Mouse (Mus musculus): ENCODE measurements around the gene Magi1.
"Not testable (repeated sequence)": the region's sequence is repeated elsewhere in the genome, so short reads cannot be mapped to it uniquely, and the experiment has no call there.

The Magi1 gene

DNA sequence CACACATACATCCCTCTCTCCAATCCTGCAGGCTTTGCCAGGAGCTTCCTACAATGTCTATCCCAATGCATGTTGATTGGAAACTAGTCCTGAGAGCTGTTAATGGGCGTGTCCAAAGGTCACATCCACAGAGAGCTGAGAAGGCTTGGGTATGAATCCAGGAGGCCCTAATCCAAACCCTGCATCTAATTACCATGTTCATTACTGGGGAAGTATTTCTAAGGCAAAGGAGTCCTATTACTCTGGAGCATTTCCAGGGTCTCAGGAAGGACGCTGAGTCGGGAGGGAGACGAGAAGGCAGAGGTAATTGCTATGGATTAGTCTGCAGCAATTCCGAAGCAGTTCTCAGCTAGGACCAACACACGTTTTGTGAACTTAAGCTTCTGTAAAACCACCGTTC lies 240.3 kb downstream of the Magi1 start:
- no peak for DNase-seq

DNA sequence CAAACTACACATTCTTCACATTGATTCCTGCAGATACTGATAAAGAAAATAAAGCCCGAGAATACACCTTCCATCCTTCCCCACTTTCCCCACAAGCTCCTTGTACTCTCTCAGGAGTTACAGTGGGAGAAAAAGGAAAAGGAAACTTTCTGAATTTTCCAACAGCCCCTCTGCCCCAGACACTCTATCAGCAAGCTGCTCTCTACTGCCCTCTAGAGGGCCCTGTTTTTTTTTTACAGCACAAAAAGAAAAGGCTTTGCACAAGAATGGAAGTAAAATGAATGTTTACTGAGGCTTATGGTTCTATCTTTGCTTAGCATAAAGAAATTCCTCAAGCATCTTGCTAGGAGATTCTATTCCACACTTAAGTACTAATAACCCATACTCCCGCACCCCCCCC lies 243.6 kb downstream of the Magi1 start:
- DNase-seq = peak; percentile 45

DNA sequence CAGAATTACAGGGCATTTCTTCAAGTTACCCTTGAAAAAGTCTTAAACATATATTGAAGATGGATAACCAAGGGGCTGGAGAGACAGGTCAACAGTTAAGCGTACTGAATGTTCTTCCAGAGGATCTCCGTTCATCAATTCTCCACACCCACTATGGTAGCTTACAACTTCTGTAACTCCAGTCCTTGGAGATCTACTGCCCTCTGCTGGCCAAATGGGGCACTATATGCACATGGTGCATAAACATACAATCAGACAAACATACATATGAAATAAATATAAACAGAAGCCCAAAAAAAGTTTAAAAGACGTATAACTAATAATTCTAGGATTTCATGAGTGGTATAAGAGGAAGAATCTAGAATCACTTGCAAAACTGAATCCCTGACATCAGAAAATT lies 244.8 kb downstream of the Magi1 start:
- peak; percentile 16 for DNase-seq

DNA sequence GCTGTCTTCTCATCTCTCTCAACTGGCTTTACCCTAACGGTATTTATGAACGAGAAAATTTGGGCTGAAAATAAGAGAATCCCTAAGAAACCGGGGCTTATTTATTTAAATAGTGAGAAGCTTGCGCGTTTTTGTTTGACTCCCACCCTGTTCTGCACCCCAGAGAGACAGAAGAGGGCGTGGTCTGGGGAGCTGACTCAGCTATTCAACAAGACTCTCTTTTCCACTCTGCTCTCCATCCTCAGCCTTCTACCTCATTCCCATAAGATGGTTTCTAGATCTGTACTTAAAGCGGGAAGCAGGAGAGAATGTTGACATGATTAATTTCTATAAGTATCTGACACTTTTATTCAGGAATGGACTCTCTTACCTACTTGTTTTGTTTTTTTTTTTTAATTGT lies 247.2 kb downstream of the Magi1 start:
- DNase-seq = no peak

DNA sequence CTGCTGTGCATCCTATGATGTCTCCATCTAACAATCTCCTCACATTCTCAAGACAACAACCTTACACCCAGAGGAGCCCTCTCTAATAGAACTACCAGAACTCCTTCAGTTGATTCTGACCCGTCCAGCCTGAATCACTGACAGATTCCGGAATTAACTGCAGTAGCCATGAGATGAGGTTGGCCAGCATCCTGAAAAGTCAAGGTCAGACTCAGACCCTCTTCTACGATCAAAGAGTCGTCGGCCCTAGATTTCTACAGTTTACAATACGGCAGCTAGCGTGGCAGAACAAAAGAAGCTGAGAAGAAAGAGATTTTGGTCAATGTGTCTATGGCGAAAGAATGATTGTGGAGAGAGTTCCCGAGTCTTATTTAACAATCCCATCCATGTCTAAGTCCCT lies 257.4 kb downstream of the Magi1 start:
- no peak for DNase-seq

DNA sequence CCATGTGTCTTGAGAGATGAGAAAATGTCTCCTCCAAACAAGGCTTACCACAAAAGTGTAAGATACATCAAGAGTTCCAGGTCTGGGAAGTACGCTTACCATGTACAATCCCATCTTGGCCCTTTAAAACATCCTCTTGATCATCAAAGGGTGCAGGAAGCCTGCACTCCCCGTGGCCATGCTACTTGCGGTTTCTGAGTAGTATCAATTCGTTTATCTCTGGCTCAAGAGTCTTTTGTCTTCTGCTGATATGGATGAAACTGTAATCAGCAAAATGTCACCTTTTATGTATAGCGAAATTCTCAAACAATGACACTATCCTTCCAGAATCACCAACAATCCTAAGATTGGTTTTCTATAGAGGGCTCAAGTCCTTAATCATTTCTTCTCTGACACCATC lies 261.3 kb downstream of the Magi1 start:
- no peak for DNase-seq

DNA sequence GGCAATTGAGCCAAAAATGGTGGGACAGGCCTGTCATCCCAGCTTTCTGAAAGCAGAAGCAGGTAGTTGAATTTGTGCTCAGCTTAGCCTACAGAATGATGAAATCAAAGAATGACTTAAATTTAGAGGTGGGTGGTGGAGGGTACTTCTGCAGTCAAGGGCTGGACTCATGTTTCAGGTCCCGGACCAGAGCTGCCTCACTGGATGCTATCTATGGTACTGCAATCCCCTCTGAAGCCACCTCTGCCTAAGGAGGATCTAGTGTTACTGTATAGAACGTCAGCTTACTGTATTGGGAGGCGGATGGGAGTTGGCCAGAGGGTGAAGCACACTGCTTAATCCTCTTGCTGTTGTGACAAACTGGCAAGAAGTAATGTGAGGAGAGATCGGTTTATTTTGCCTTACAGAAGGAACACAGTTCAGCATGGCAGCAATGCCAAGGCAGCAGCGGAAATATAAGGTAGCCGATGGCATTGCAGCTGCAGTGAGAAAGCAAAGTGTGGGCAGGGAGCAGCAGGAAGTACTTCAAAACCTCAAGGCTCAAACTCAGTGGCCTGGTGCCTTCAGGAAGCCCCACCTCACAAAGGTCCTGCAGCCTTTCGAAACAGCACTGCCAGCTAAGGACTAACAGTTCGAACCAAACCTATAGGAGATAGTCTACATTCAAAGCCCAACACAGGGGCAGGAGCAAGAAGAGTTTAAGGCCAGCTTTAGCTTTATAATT lies 262.3 kb downstream of the Magi1 start:
- DNase-seq = no peak

DNA sequence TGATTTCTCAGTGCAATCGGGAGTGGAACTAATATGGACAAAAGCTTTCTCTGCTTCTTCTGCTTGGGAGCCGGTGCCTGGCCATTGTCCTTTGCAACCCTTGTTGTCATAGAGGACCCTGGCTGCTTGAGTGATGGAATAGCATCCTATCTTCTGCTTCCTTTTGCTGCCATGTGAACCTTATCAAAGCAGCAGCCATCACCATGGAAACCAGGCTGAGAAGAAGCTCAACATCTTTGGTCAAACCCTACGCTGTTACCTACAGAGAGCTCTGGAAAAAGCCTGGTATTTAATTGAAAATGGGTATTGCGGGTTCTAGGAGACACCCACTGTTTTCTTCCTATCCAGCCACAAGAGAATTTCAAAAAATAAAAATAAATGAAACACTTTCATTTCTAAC lies 263.2 kb downstream of the Magi1 start:
- DNase-seq = no peak

DNA sequence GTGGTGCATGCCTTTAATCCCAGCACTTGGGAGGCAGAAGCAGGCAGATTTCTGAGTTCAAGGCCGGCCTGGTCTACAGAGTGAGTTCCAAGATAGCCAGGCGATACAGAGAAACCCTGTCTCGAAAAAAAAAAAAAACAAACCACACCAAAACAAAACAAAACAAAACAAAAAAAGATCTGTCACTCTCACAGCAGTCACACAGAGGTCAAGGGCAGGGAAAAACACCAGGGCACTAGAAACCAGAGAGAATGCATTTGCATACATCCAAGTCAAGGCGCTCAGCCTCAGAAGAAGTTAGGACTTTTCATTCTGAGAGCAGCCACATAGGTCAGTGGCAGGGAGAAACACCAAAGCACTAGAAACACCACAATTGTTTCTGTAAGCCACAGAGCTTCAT lies 263.8 kb downstream of the Magi1 start:
- no peak for DNase-seq

DNA sequence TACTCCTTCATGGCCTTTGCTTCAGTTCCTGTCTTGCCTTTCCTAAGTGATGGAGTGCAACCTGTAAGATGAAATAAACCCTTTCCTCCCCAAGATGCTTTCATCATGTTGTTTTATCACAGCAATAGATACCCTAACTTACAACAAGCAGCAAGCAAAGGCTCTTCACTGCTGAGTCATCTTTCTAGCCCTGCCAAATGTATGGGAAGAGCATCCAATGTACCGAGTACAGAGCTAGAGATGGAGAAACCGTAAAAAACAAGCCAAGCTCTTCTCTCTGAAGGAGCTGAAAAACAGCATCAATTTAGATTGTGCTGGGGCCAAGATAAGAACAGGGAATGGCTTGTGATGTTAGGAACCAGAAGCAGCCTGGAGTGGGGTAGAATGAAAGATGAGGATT lies 270.0 kb downstream of the Magi1 start:
- no peak for DNase-seq

DNA sequence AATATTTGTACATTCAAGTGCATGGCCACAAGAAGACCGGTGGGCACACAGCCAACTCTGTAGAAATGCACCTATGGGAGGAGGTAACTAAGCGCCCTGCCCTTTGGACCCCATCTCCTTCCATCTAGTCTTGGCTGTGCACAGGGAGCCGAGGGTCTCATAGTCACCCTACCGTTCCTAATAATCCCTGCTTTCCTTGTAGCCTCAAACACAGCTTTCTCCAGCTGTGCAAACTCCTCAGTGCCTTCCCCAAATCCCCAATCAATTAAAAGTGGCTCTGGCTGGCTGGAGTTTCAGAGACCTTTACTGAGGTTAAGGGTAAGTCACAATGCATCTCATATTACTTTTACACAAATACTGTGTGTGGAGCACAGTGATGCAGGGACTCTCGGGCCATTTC lies 271.8 kb downstream of the Magi1 start:
- DNase-seq = no peak

DNA sequence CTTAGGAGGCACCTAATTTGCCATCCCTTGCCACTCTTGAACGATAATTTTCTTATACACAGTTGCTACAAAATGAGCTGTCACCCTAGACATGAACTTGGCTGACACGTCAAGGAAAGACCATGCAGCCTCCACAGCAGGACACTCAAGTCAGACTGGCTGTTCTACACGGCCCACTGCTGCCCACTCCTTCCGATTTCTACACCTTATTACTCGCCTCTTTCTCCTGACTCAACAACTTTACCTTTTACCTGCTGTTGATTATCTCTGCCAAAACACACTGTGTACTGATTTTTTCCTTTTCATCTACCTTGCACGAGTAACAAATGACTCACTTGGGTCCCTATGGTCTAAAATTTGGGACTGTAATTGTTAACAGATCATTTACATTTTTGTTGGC lies 272.2 kb downstream of the Magi1 start:
- no peak for DNase-seq

DNA sequence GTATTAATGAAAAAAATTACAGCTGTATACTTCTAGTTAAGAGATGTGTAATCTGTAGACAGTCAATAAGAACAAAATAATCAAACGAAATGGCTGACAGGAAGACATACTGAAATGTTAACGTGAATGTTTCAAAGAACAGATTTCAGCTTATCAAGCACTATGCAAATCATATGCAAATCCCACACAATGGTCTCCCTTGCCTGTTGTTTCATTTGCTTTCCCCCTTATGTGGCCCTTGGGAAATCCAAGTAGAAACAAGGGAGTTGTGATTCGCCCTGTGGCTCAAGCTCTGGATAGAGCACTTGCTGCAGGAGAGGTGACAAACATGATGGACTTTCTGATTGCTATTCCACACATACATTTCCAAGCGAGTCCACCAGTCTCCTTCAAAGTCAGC lies 275.1 kb downstream of the Magi1 start:
- DNase-seq = no peak

DNA sequence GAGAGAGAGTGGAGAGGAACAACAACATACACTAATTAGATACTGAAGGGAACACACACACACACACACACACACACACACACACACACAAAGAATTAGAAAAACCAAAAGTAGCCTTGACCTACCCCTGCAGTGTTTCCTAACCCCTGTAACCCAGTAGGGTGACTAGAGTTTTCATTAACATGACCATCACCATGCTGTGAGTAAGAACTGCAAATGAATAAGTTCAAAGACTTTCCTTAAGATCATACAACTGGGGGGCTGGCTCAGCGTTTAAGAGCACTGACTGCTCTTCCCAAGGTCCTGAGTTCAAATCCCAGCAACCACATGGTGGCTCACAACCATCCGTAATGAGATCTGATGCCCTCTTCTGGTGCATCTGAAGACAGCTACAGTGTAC lies 280.1 kb downstream of the Magi1 start:
- DNase-seq = not testable (repeated sequence)

DNA sequence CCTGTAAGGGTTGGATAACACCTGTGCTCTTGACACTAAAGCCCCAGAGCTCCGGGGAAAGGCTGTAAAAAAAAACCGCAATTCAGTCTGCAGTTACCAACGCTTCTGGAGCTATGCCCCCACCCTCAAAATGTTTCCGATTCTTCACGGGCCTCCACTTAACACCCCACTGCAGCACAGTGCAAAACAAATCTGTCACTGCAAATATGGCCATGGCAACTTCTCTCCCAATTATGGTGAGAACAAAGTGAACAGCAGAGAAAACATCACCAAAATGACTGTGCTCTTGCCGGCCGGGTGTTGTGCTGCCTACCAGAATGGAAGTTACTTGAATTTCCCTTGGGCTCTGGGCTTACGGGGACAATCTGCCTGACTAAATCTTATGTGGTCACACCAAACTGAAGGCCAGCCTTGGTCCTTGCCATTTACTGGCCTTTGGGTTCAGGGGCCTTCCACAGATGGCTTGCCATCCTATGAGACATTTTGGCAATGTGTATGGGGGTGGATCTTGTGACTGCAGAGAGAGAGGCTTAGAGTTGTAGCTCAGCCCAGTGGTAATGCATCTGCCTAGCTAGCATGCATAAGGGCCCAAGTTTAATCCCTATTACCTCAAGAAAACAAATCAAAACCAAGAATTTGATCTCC lies 286.8 kb downstream of the Magi1 start:
- no peak for DNase-seq

DNA sequence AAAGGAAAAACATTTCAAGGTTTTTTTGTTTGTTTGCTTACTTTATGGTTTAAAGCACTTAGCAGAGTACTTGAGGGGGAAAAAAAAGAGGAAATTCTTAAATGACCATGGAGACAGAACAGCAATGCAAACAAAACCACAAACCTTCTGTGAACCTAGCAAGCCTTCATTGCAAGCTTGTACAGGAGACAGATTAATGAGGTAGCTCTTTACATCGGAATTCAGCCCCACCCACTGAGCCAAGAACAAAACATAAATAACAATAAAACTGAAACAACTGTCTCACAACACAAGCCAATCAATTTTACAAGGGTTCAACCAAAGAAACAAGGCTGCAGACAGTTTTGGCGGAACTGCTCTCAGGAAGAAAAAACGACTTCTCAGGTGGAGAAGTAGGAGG lies 296.2 kb downstream of the Magi1 start:
- no peak for DNase-seq

DNA sequence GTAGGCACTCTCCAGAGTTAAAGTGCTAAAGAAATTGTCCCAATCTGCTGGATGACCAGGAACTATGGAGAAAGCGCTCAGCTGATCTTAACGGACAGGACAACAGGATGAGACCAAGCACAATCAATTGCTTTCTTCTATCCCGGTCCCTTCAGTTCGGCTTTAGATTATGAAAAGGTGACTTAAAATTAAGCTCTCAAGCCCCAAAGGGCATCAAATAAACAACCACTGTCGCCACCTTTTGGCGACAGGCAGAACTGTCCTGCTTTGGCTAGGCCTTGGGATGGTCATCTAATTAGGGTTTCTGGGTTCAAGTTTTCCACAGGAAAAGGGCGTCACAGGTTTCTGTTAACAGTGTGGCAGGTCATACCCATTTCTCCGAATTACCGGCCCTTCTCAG lies 298.6 kb downstream of the Magi1 start:
- DNase-seq = no peak

DNA sequence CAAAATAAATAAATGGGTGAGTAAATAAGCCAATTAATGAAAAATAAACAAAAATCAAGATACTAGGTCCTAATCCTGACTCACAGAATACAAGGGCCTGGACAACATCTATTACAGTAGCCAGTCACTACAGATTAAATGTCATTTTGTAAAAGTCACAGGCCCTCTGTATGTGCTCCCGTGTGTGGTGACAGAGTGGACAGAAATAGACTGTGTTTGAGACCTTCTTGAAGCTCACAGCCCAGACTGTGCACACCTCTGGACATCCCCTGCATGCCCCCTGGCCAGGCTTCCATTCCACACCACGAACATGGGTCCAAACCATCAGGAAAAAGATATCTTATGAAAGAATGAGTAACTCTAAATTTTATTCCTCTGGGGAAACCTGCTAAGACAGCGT lies 300.2 kb downstream of the Magi1 start:
- DNase-seq = no peak

DNA sequence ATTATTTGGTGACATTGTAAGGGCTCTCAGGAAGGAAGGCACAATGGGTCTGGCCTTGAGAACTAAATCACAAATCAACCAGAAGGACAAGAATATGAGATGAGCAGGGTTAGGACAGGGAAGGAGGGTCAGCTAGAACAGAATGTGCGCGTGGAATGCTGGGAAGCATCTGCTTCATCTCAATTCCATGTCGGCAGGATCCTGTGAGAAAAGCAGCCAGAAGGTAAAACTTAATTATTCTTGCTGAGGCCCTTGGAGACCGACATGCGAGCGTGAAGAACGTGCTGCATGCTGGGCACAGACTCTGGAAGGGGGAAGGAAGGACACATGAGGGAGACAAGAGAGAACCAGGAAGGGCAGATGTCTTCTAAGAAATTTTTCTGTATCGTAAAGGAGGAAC lies 302.5 kb downstream of the Magi1 start:
- no peak for DNase-seq

DNA sequence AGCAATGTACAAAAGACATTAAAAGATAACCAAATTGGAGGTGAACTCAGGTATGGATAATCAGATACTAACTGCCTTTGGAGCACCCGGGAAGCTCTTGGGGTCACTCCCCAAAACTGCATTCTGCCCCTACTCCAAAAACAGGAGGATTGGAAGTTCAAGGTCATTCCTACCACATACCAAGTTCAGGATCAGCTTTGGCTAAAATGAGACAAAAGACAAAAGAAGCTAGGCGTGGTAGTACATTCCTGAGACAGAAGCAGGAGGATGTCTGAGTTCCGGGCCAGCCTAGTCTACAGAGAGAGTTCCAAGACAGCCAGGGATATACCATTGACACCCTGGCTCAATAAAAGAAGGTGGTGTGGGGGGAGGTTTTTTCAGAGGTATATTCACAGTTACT lies 304.5 kb downstream of the Magi1 start:
- no peak for DNase-seq

DNA sequence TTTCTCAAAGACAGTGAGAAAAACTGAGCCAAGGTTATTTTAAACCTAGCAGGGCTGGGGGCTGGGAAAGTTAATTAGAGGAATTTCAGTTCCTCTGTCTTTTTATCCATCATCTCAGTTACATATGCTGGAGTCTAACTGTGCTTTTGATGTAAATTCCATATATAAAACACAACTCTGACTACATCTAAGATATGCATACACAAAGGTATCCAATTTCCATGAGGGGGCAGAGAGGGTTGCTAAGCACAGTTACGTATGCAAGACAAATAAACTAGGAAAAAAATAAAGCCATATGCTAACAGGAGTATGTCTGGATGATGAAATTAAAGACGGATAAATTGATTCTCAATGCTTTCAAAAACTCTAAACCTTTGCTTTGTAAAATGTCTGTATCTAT lies 315.0 kb downstream of the Magi1 start:
- no peak for DNase-seq

DNA sequence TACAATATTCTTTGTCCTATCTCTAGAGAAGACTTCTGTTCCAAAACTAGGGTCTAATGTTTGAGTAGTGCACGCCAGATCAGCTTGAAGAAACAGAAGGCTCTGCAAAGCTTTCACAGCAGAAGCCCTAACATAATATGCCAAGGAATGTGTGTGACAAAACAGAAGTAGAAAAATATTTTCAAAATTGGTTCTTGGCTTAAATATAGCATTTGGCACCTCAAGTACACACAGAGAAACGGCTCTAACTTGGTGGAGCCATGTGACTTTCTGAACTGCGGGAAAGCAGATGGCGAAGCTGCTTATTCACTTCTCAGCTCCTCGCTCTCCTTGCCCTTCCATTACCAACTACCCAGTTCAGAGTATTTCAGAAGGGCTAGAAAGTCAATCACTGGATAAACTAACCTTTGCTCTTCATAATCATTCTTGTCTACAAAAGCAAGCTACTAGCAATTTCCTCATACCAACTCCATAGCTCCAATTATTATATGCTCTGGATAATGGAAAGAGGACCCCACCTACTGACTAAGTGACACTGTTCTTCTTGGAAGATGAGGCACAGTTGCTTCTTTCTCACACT lies 320.9 kb downstream of the Magi1 start:
- peak; percentile 8 for DNase-seq

DNA sequence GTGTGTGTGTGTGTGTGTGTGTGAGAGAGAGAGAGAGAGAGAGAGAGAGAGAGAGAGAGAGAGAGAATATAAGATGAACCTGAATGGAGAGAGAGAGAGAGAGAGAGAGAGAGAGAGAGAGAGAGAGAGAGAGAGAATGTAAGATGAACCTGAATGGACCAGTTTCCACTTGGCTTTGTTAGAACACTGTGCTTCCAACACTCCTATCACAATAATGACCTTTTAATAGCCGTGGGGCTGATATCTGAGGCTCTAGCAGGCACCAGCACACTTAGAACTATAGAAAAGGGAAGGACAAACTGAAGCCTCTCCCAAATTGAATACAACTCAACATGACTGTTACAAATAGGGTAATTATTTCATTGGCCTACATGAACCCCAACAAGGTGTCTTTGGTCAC lies 321.9 kb downstream of the Magi1 start:
- no peak for DNase-seq

DNA sequence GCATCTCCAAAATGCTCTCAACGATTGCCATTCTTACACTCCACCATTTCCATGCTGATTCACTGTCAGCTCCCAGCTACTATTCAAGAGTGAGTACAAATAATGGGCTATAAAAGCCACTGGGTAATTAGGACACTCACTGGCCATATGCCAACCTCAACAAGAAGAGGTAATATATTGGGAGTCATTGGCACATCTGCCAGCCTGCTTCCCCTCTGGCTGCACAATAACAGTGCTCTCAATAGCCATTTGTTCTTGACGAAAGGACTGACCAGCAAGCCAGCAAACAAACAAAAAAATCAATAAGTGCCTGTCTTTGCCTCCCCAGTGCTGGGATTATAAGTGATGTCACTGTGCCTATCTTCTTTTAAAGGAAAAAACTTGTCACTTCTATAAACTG lies 326.5 kb downstream of the Magi1 start:
- DNase-seq = no peak

DNA sequence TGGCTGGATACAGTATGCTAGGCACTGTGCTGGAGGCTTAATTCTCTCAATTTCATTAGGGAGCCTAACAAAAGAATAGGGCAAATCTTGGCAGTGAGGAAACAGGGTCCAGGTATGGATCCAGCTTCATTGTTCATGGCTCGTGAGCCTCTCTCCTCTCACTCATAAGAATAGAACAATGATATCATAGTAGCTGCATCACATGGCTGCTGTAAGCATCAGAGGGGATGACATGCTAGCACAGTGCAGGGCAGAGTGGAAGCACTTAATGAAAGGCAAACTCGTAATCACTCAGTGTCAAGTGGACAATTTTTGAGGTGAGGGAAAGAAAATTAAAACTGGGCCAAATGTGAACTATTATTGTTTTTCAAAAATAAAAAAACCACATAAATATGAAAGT lies 337.1 kb downstream of the Magi1 start:
- DNase-seq = no peak
